Mouse (Mus musculus): ENCODE data around the gene Hectd2.

The Hectd2 gene

DNA sequence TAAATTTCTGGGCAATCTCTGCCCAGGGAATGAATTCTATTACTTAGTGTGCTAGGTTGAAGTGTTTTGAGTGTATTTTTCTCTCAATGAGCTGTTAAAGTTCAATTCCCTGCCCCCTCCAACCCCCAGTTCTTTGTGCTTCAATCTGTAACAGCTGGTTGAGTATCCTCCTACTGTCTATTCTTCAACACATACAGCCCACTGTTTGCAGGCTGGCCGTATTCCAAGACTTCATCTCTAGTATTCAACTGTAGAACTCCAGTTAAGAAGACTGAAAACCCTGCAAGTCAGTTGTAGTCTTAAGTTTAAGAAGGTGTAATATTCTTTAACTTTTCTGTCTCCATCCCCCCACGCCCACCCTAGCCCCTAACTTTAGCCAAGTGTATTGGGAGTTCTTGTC lies 10.0 kb downstream of the Hectd2 start:
- no peak for DNase-seq

DNA sequence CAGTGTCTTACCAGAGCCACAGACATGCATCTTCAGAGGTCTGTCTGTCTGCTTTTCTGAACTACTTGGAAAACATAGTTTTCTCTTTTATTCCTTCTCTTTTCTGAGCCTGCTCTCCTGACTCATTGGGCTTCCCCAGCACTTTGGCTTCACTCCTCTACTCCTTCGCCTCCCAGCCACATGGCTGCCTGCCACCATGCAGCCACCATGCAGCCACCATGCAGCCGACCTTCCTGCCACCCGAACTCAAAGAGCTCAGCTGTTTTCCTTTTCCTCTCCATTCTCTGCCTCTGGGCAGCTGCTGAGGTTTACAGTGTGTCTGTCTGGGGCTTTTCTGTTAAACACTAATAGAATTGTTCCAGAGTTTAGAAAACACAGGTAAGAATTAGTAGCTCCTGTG lies 19.5 kb downstream of the Hectd2 start:
- no peak for DNase-seq

DNA sequence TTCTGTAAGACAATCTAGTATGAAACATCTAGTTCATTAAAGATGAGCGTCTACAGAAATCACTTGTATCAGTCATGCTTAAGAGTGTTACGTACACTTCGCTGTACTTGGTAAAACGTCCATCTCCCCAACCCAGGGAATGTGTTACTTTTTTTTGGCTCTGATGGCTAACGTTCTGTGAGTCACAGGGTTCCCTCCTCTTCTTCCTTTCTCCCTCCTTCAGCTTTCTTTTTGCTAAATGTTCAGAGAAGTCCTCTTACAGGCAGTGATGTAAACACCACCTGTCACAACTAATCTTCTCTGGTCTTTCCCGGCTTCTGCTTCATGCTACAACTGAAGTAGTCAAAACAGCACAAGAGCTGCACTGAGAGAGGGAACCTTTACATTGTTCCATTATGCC lies 20.7 kb downstream of the Hectd2 start:
- no peak for DNase-seq

DNA sequence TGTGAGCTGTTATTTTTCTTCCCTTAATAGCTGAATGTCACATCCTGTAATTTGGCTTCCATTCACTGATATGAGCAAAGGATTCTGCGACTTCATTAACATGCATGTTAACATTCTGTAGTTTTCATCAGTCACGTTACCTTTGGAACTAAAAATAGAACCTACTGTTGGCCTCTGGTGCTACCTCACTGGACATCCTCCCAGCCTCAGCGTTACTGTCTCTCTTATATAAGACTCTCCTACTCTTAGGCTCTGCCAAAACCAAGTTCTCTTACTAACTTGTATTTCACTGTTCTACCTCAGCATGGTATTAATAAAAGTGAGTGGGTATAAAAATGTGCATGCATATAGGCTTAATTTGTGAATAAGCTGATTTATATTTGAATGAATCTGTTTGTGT lies 26.4 kb downstream of the Hectd2 start:
- DNase-seq = no peak

DNA sequence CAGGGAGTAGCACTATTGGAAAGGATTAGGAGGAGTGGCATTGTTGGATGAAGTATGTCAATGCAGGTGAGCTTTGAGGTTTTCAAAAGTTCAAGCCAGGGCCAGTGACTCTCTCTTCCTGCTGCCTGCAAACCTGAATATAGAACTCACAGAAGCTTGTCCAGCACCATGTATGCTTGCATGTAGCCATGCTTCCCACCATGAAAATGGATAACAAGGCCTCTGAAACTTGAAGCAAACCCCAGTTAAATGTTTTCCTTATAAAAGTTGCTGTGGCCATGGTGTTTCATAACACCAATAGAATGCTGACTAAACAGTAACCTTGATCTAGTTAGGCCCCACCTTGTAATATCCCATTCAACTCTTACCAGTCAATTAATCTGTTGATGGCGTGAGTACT lies 27.7 kb downstream of the Hectd2 start:
- DNase-seq = no peak

DNA sequence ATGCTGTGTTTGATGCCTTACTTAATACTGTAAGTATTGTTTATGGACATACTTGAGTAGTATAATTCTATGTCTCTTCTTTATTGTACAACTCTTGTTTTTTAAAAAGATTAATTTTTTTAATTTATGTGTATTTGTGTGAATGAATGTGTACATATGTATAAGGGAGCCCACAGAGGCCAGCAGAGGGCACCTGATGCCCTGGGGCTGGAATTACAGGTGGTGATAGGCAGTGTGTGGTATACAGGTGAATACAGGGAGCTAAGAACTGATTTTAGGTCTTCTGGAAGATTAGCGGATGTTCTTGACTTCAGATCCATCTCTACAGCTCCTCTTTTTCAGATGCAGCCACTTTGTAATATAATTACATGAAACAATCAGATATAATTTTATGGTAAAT lies 31.1 kb downstream of the Hectd2 start:
- no peak for DNase-seq

DNA sequence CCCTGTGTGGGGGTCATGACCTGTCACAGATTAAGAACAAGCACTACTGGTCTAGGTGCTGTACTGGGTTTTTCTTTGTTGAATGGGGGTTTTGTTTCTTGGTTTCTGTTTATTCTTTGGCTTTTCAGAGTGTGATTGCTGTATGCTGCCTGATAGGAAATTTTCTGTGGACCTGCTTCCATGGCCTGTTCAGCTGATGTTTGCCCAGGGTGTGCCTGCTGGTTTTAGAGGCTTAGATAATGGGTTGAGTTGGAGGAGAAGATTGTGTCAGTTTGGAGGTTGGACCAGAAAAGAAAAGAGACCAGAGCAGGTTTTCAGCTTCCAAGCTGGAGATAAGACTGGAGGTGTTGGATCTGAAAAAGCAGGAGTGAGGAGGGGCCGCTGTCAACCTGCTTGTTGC lies 40.0 kb downstream of the Hectd2 start:
- no peak for DNase-seq

DNA sequence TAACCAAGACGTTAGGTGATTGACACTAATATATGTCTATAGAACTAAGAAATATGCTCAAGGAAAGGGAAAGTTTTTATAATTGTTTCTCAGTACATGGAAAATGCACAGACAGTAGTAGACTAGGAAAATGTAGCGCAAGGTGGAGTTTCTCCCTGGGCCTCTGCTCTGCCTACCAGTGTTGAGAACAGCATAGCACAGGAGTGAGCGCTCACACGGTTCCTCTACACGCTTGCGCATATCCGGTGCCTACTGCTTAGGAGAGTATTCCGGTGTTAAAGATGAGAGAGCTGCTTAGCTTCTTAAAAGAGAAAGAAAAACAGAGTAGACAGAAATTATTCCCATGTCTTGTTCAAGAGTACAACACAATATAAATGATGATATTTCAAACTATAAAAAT lies 47.4 kb downstream of the Hectd2 start:
- DNase-seq = no peak

DNA sequence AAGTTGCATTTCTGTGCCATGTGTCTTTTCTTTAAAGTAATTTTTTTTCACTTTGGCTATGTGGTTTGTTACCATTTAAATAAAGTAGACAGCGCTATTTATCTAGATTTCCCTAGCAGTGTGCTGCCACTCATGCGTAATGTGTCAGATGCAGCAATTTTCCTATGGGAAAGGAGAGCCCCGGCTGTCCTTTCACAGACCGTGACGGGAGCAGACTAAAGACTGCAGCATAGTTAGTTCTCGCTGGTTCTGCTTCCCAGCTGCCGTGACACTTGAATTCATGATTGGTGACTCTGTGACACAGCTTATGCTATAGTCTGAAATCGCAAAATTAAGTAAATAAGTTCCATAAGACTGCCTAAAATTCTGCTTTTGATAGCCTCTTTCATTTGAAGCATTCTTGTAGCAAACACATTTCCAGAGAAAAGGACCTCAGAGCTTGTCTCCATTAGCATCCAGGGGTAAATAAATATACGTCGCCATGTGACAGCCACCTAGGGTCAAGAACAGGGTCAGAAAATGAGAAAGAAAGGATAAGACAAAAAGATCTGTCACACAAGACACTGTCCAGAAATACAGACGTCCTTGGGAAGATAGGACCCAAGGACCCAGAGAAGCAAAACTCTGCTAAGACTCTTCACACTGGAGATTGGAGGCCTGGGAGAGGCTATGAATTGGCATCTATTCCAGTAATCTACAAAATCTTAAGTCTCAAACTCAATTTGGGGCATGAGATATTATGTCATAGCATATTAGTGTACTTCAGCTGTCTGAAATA lies 48.3 kb downstream of the Hectd2 start:
- no peak for DNase-seq

DNA sequence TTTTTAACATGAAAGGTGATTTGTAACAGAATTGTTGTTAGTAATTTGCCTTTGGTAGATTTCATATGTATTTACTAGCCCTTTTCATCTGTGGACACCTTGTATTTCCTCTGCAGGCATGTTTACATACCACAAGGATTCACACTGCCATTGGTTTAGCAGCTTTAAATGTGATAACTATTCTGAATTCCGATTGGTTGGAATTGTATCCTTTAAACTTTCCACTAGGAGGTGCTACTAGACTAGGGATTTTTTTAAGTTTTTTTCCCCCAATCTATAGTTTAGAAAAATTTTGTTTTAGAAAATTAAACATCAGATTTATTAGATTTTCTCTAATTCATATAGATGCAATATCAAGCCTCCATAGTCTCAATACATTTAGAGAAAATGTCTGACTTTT lies 51.8 kb downstream of the Hectd2 start:
- no peak for DNase-seq

DNA sequence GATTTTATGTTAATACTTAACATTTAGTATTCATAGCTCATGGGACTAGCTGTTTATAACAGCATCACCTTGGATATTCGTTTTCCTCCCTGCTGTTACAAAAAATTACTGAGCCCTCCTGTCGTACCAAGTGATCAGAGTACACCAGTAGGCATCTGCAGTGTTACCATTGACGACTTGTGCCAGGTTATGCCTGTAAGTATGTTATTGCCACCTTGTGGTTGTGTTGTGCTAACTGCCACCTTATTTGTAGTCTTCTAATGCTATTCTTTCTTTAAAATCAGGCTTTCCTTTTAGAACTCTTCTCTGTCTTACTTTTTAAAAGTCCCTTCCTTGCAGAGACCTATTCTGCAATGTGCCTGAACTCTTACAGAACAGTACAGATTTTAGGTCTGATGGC lies 54.8 kb downstream of the Hectd2 start:
- DNase-seq = no peak

DNA sequence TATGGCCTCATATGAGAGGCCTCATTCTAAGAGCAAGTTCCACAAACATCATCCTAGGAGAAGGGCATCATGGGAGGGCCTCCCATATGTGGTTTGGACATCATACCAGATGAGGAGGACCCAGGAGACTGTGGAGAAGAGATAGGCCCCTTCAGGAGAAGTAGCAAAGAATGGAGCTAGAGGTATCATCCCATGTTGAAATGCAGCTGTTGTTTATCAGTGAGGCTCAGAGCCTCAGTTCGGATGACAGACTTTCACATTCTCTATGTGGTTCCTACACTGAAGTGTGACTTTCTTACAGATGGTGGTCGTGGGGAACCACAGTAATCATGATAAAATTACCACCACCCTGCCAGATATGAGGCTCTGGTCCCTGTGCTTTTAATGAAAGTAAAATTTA lies 55.9 kb downstream of the Hectd2 start:
- DNase-seq = no peak

DNA sequence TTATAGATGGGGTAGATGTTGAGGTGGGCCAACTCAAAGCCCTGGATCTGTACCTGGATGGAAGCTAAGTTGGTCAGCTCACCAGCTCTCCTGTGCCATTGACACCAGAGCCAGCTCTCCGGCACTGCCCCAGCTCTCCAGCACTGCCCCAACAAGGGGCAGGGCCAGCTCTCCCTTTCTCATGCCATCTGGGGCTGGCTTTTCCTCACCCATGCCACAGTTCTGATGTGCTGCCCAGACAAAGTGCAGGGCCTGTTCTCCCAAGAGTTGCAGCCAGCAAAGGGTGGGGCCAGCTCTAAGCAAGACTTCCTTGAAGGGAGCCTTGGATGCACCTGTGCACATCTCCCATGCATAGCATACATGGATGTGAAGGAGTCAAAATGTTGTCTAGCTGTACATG lies 71.5 kb downstream of the Hectd2 start:
- no peak for DNase-seq

DNA sequence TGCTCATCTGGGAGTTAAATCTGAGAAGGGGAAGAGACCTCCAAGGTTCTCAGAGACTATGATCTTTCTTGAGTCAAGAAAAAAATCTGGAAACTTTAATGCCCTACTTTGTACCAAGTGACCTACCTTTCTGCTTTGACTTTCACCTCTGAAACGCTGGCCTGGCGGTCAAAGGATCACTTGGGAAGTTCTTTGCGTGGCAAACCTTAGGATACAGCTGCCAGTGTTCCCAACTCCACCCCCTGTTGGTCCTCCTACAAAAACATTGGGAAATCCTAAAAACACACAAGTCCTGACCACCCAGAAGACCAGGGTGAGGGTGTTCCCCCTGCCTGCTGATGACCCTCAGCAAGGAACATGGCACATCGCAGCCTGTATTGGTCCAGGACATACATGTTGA lies 72.4 kb downstream of the Hectd2 start:
- no peak for DNase-seq

DNA sequence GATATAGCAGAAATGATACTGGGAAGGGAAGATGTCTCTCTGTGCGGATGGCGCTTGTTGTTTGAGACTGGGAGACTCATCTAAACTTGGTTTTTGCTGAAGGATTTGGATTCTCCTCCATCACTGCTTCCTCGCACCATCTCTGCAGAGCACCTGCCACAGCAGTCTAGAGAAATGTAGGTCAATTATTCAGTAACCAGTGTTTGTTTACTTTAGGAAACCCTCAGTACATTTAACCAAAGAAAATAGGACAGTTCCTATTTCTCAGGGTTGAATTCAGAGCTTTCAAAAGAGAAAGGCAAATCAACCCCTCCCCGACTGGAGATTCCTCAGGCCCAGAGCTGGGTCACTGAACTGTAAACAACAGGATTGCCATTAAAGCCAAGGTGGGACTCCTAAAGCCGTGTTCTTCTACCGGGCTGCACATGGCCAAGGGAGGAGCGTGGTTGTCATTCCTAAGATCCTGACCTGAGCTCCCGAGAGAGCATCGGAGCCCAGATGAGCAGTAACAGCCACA lies 75.0 kb downstream of the Hectd2 start:
- DNase-seq = no peak

DNA sequence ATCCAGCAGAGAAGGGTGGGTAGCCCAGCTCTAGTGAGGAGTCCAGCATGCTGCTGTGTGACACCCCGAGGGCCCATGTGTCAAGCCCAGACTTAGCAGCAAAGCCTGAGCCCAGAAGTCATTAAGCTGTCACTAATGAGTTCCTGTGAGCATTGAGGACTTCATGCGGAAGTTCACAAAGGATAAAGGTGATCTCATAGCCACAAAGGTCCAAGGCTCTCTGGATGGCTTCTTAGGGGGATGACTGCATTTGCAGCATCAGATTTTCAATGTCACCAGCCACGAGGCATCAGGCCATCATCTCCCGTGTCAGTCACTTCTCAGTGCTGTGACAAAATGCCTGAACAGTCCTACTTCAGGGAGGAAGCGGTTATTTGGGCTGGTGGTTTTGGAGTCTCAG lies 75.9 kb downstream of the Hectd2 start:
- DNase-seq = no peak

DNA sequence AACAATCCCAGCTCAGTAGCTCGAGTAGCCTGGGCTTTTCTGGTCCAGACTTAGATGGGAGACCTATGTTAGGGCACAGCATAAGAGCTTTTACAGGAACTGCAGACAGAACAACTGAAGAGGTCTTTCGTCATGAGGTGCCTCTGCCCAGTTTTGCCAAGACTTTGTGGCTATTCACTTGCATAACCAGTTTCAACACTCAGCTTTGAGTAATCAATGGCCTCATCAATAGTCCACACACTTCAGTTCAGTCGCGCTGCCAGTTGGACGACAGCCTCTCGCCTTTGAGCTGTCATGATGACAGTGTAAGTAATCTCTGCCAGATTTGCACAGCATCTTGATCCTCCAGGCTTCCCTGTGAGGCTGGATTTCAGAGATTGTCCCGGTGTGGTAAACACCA lies 80.3 kb downstream of the Hectd2 start:
- no peak for DNase-seq

DNA sequence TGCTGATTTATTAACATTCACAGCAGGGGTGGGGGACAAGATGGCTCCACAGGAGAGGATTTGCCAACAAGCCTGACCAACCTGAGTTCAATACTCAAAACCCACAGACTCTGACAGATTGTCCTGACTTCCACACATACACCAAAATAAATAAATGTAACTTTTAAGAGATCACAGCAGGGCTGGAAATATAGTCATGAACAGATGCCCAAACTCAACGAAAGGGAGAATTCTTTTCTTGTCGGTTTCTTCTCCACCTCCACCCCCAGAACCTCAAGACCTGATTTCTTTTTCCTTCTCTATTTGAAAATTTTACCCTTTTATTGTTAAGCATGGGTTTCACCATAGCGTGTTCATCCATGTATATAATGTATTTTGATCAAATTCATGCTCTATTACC lies 82.8 kb downstream of the Hectd2 start:
- DNase-seq = no peak

DNA sequence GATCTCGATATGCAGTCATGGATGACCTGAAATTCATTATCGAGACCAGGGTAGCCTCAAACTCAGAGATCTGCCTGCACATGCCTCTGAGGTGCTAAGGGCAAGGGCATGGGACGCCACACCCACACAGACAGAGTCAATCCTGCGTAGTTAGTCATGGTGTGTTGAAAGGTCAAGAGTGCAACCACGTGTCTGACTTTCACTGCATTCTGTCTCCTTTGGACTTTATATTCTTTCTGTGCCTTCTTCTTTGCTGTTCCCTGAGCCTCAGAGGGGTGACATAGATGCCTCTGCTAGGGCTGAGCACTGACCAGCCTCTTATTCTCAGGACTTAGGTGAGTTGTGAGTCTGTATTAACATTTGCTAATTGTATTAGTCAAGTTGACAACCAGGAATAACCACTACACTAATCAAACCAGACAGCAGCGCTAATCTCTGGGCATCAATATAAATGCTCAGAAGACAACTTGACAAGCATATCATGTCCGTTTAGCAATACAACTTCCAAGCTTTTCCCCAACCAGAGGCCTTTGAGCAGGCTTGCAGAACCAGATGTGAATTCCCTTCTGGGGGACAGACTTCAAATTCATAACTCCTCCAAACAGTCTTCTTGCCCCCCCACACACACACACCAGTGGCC lies 83.6 kb downstream of the Hectd2 start:
- no peak for DNase-seq

DNA sequence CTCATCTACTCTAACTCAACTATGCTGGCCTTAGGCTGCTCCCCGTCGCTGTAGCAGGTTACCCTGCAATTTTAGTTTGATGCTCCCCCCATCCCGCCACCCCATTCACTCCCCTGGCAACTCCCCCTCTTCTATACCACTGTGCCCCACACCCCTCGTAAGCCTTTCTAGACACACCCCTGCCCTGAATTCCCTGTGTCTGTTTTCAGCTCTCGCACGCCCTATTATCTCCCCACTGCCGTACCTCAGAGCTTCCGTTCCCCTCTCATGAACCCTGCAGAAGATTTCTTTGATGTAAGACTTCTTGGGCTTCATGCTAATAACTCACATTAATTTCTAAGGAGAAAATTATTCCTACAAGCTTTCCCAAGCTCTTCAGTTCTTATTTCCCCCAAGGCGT lies 84.6 kb downstream of the Hectd2 start:
- no peak for DNase-seq

DNA sequence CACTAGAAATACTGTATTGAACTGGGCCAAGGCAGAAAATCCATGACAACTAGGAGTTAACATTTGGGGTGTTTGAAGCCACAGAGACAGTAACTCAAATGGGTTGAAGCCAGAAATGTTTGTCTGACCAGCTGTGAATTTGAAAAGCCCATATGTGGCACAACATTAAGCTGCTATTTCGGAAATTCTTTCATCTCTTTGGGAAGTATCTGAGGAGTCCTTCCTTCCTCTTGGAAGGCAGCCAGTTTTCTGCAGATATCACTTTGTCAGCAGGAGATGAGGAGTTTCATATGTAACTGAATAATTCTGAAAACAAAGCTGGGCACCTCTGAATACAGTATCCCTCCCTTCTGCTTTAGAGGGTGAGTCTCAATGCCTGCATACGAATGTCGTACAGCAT lies 86.7 kb downstream of the Hectd2 start:
- DNase-seq = no peak

DNA sequence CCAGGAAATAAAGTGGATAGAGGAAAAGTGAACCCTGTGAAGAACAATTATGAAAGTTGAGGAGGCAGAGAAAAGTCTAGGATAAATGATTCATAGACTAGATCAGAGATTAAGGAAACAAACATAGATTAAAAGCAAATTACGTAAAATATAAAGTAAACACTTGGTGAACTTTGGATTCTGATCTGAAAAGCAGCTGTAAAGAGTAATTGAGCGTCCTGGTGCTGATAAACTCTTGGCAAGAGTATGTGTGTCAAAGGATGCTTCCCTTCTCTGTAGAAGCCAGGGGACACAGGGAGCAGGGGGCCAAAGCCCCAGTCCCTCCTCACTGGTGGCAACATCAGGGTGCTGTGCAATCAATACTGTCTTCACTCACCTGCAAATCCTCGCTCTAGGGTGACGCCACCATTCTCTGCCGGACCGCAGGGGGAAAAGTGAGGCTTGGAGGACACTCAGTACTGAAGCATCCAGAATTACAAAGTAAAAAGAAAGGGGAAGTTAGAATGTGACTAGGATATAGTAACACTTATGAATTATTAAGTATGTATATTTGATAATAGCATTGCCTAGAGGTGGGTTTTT lies 91.0 kb downstream of the Hectd2 start:
- DNase-seq = no peak

DNA sequence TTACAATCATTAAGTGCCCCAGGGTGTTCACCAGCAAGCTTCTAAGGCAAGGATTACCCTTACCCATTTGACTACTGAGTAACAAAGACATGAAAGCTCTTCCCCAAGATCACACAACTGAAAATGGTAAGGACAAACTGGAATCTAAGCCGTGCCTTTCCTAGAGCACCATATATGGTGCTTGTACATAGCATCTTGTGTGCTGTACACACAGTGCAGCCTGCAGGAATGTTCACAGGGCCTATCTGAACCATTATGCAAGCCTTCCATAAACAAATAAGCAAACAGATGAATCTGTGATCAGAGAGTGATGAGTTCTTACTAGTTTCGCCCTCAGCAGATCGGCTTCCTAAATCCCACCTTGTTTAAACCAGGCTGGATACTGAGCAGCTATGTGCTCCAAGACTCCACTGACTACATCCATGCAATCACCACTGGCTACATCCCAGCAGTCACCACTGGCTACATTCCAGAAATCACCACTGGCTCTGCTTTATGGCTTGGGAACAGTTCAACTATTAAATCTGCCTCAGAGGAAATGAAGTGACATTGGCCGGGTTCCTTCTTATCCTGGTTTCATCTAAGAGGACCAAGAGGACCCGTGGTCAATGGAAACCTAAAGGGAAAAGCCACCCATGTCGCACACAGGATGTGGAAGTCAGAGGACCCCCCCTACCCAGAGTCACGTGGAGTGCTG lies 91.8 kb downstream of the Hectd2 start:
- DNase-seq = no peak

DNA sequence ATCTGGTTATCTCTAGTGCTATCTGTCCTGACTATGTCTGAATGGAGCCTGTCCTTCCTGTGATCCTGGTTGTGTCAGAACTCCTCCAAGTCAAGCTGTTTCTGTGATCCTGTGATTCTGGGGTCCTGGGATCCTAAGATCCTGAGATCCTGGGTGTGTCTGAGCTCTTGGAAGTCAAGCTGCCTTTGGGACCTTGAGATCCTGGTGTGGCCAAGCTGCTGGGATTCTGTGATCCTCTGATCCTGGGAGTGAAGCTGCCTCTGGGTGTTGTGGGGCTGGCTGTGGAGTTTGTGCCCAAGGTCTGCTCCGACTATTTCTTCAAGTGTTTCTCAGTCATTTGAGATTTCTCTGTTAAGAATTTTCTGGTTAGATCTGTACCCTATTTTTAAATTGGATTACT lies 98.2 kb downstream of the Hectd2 start:
- DNase-seq = no peak

All from thymus, postnatal 4 days (tissue).